Mouse (Mus musculus): Measurements from ENCODE around the gene Rasa4.

DNA sequence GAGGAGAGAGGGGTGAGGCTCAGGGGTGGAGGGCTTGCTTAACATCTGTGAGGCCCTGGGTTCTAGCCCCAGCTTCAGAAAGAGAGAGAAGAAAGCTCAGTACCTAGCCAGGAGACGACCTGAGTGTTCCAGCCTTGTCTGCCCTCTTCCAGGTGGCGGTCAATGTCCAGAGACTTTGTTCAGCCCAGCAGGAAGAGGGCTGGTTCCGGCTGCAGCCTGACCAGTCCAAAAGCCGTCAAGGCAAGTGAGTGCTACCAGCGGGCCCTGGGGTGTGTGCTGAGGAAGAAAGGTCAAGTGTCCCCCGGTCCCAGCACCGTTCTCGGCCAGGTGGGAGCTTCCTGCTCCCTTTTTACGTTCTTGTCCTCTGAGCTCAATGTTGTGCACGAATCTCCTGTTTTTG, 14.8 kb downstream of the Rasa4 start:
- no peak for TF ChIP-seq CTCF (IDR thresholded peaks at IDR 0.05; ENCODE audit: control insufficient read depth, insufficient read depth, insufficient replicate concordance, low read depth, low read length)
- no peak for TF ChIP-seq POLR2A (IDR thresholded peaks at IDR 0.05; ENCODE audit: control insufficient read depth, low read depth, low read length)

Data from testis, adult 2 months (tissue).